Mouse (Mus musculus): ENCODE data around the gene Hmgb1. TPM values are rescaled to one million over a fixed set of nuclear protein-coding genes. Genes with fewer than 3 reads are reported as not detected.

The Hmgb1 gene
- polyA plus RNA-seq, 1 experiment from 2014 or later = 2,008 TPM

DNA sequence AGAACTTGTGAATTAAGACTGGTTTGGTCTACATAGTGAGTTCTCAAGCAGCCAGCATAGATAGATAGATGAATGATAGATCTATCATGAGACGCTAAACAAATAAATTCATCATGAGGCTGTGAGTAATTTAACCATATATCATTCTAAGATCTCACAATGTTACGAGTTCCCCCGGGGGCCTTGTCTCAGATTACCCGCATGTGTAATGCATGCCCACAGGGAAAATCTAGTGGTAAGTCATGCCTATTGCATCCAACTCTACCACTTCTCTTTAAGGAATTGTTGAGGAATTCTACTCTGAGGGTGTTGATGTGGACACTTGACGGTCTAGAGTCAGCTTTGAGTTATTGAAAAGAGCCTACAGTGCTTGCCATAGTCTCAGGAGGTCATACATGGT is 22.0 kb upstream of the Hmgb1 start:
- WGBS = 90% methylated on average over 5 of the region's 5 CpGs
- no peak for DNase-seq
- Histone ChIP-seq H3K4me3 (ENCODE audit: low read depth, low read length) (no peak overlapping the region), H3K4me2 (no peak overlapping the region), H3K27me3 (ENCODE audit: insufficient read depth, low read length) (no peaks in the 10 kb centered on the region), H3K4me1 (ENCODE audit: insufficient read depth) (no peaks in the 10 kb centered on the region), H3K36me3 (ENCODE audit: insufficient read depth) (peaks cover 89% of the 10 kb centered on the region), H3K9ac (no peak overlapping the region), H3K9me3 (ENCODE audit: low read depth, low read length) (no peaks in the 10 kb centered on the region), H3K27ac (ENCODE audit: low read depth) (no peak overlapping the region)
- ATAC-seq (ENCODE audit: insufficient read depth) = no peak
- TF ChIP-seq CTCF (IDR thresholded peaks at IDR 0.05; ENCODE audit: low read depth) = no peak

DNA sequence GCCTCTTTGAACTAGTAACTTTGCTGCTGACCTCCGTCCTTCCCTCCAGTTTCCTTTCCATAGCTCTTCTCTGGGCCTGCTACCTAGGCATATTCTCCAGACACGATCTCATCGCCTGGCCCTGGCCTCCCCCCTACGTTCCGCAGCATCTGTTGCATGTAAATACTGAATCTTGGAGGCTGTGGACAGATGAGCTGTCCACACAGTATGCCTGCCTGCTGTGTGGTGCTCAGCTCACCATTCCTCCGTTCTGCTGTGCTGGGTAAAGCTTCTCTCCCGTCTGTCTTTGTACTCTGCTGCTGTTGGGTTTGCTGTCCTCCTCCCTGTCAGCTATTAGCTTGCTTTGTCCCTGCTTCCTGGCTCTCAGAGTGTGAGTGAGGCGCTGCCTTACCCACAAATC is 21.0 kb upstream of the Hmgb1 start:
- Histone ChIP-seq H3K4me3 (ENCODE audit: low read depth, low read length) (no peak overlapping the region), H3K36me3 (ENCODE audit: insufficient read depth) (peaks cover 85% of the 10 kb centered on the region), H3K4me2 (no peak overlapping the region), H3K9ac (no peak overlapping the region), H3K9me3 (ENCODE audit: low read depth, low read length) (no peaks in the 10 kb centered on the region), H3K27me3 (ENCODE audit: insufficient read depth, low read length) (no peaks in the 10 kb centered on the region), H3K27ac (ENCODE audit: low read depth) (no peak overlapping the region), H3K4me1 (ENCODE audit: insufficient read depth) (no peaks in the 10 kb centered on the region)
- ATAC-seq (ENCODE audit: insufficient read depth) = no peak
- no peak for DNase-seq
- no peak for TF ChIP-seq CTCF (IDR thresholded peaks at IDR 0.05; ENCODE audit: low read depth)
- 71% methylated on average over 8 of the region's 8 CpGs for WGBS

DNA sequence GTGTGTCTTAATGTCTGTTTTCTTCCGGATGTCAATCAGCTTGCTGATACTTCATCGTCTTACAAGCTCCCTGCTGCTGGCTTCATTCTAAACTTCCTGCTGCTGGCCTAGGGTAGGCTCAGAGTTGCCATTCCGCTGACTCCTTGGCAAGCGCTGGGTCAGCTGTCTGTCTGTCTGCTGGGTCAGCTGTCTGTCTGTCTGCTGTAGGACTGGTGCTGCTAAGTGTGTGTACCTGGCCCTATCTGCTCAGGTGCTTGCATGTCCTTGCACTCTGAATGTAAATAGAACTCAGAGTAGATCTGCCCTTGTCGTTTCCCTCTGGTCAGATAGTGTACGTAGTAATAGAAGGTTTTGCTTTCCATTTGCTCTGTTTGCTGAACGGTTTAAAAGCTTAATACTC is 20.5 kb upstream of the Hmgb1 start:
- H3K4me3 ChIP-seq (ENCODE audit: low read depth, low read length) = no peak overlapping the region
- ATAC-seq (ENCODE audit: insufficient read depth) (no peak), DNase-seq (no peak)
- H3K36me3 ChIP-seq (ENCODE audit: insufficient read depth) = peaks cover 80% of the 10 kb centered on the region
- TF ChIP-seq CTCF (IDR thresholded peaks at IDR 0.05; ENCODE audit: low read depth) = no peak
- no peaks in the 10 kb centered on the region for H3K27me3 ChIP-seq (ENCODE audit: insufficient read depth, low read length)
- 87% methylated on average over 7 of the region's 7 CpGs for WGBS
- no peaks in the 10 kb centered on the region for H3K9me3 ChIP-seq (ENCODE audit: low read depth, low read length)
- no peaks in the 10 kb centered on the region for H3K4me1 ChIP-seq (ENCODE audit: insufficient read depth)
- H3K9ac ChIP-seq = no peak overlapping the region
- H3K27ac ChIP-seq (ENCODE audit: low read depth) = no peak overlapping the region
- no peak overlapping the region for H3K4me2 ChIP-seq

DNA sequence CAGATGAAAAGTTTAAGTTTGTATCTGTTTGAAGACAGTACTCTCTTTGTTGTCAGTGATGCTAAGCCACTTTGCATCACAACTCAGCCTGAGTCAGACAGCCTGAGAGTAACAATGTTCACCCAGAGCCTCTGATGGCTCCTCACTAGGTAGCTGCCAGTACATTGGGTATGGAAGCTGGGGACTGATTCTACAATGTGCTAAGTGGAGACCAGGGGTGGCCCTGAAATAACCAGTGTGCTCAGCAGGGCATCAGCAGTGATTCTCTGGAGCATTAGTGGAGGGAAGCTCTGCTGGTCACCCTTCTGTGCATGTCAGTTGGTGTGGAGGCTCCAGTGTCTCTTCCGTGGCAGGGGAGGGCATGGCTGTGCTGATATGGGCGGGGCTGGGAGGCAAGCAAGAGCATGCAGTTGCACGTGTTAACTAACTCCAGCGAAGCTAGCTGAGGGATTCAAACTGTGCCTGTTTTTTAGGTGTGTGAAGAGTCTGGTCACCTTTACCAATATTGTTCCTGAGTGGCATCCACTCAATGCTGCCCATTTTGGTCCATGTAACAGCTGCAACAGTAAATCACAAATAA is 19.6 kb upstream of the Hmgb1 start:
- WGBS = 81% methylated on average over 4 of the region's 4 CpGs
- TF ChIP-seq CTCF (IDR thresholded peaks at IDR 0.05; ENCODE audit: low read depth) = no peak
- Histone ChIP-seq H3K4me2 (no peak overlapping the region), H3K27me3 (ENCODE audit: insufficient read depth, low read length) (no peaks in the 10 kb centered on the region), H3K4me3 (ENCODE audit: low read depth, low read length) (no peak overlapping the region), H3K4me1 (ENCODE audit: insufficient read depth) (no peaks in the 10 kb centered on the region), H3K27ac (ENCODE audit: low read depth) (no peak overlapping the region), H3K9me3 (ENCODE audit: low read depth, low read length) (no peaks in the 10 kb centered on the region), H3K9ac (no peak overlapping the region), H3K36me3 (ENCODE audit: insufficient read depth) (peaks cover 80% of the 10 kb centered on the region)
- no peak for DNase-seq
- no peak for ATAC-seq (ENCODE audit: insufficient read depth)

DNA sequence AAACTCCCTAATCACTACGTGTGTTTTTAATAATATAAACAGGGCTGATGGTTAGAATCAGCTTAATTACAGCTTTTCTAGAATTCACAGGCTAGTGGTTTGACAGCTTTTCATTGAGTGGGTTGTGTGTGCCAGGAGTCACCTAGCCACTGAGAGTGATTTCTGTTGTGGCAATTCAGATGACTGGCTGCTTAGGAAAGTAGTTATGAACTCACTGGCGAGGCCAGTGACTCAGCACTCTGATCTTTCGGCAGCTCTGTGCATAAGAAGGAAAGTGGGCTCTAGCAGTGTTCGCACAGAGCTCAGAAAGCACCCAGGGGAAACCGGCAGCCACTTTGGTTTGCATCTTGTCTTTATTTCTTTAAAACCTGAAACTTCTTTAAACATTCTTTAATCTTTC is 18.7 kb upstream of the Hmgb1 start:
- no peak for TF ChIP-seq CTCF (IDR thresholded peaks at IDR 0.05; ENCODE audit: low read depth)
- H3K4me1 ChIP-seq (ENCODE audit: insufficient read depth) = no peaks in the 10 kb centered on the region
- ATAC-seq (ENCODE audit: insufficient read depth) = no peak
- DNase-seq = no peak
- H3K9ac ChIP-seq = no peak overlapping the region
- H3K9me3 ChIP-seq (ENCODE audit: low read depth, low read length) = no peaks in the 10 kb centered on the region
- peaks cover 84% of the 10 kb centered on the region for H3K36me3 ChIP-seq (ENCODE audit: insufficient read depth)
- H3K27me3 ChIP-seq (ENCODE audit: insufficient read depth, low read length) = no peaks in the 10 kb centered on the region
- H3K27ac ChIP-seq (ENCODE audit: low read depth) = no peak overlapping the region
- no peak overlapping the region for H3K4me2 ChIP-seq
- no peak overlapping the region for H3K4me3 ChIP-seq (ENCODE audit: low read depth, low read length)
- 74% methylated on average over 5 of the region's 5 CpGs for WGBS

DNA sequence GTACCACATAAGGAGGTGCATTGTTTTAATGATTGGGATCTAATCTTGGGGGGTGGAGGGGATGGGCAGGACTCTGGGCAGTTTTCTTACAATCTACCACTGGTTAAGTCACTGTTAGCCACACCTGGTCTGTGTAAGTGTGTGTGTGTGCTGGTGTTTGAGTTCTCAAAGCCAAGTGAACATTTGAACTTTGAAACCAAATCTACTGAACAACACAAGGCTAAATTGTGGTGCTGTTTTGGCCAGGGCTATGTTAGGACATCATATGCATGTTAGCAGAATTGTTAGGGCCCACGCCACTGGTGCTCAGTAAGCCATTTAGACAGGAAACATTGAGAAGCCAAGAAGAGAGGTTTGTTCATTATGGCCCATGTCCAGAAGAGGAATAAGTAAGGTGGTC is 14.5 kb upstream of the Hmgb1 start:
- Histone ChIP-seq H3K4me1 (ENCODE audit: insufficient read depth) (no peaks in the 10 kb centered on the region), H3K9me3 (ENCODE audit: low read depth, low read length) (no peaks in the 10 kb centered on the region), H3K27ac (ENCODE audit: low read depth) (no peak overlapping the region), H3K4me2 (no peak overlapping the region), H3K27me3 (ENCODE audit: insufficient read depth, low read length) (no peaks in the 10 kb centered on the region), H3K9ac (no peak overlapping the region), H3K36me3 (ENCODE audit: insufficient read depth) (peaks cover 81% of the 10 kb centered on the region), H3K4me3 (ENCODE audit: low read depth, low read length) (no peak overlapping the region)
- ATAC-seq (ENCODE audit: insufficient read depth) (no peak), DNase-seq (no peak)
- WGBS = 84% methylated on average over 1 of the region's 1 CpGs
- no peak for TF ChIP-seq CTCF (IDR thresholded peaks at IDR 0.05; ENCODE audit: low read depth)

DNA sequence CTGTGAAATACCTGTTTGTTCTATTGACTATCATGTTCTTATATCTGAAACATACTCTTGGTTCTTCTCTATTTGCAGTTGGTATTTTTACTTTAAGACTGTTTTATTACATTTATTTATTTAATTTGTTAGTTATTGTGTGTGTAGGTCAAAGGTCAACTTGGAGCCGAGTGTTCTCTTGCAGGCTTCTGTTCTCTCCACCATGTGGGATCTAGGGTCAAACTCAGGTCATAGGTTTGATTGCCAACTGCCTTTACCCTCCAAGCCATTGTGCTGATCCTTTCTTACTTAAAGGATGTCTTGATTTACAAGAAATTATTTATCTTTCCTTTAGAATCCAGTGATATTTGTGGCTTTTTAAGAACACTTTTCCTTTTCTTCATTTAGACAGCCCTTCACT is 12.3 kb upstream of the Hmgb1 start:
- 10% methylated on average over 1 of the region's 1 CpGs for WGBS
- Histone ChIP-seq H3K4me3 (ENCODE audit: low read depth, low read length) (no peak overlapping the region), H3K9me3 (ENCODE audit: low read depth, low read length) (no peaks in the 10 kb centered on the region), H3K36me3 (ENCODE audit: insufficient read depth) (peaks cover 77% of the 10 kb centered on the region), H3K27me3 (ENCODE audit: insufficient read depth, low read length) (no peaks in the 10 kb centered on the region), H3K4me1 (ENCODE audit: insufficient read depth) (no peaks in the 10 kb centered on the region), H3K9ac (no peak overlapping the region), H3K27ac (ENCODE audit: low read depth) (no peak overlapping the region), H3K4me2 (no peak overlapping the region)
- no peak for DNase-seq
- TF ChIP-seq CTCF (IDR thresholded peaks at IDR 0.05; ENCODE audit: low read depth) = no peak
- ATAC-seq (ENCODE audit: insufficient read depth) = no peak

DNA sequence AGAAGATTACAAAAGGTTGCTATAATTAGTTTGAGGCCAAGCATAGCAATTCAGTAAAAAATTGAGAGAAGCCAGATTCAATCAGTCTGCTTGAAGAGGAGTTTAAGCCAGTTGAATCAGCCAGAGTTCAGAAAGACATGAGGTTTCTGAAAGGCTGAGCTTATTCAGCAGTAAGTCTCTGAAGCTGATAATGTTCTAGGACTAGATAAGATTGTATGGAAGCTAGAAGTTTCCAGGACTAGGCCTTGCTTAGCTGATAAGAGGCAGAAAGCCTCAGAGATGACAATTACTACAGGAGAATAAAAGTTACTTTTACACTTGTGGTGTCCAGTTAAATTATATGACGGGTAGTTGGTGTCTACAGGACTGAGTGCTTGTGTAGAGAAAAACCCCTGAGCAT is 5.9 kb upstream of the Hmgb1 start:
- Histone ChIP-seq H3K27me3 (ENCODE audit: insufficient read depth, low read length) (no peaks in the 10 kb centered on the region), H3K9me3 (ENCODE audit: low read depth, low read length) (no peaks in the 10 kb centered on the region), H3K27ac (ENCODE audit: low read depth) (no peak overlapping the region), H3K4me3 (ENCODE audit: low read depth, low read length) (no peak overlapping the region), H3K4me1 (ENCODE audit: insufficient read depth) (peaks cover 5% of the 10 kb centered on the region; the same call in 1 of the 2 replicates), H3K9ac (no peak overlapping the region), H3K4me2 (no peak overlapping the region), H3K36me3 (ENCODE audit: insufficient read depth) (peaks cover 64% of the 10 kb centered on the region)
- WGBS = 93% methylated on average over 1 of the region's 1 CpGs
- TF ChIP-seq CTCF (IDR thresholded peaks at IDR 0.05; ENCODE audit: low read depth) = no peak
- DNase-seq (no peak), ATAC-seq (ENCODE audit: insufficient read depth) (no peak)

Data from lung, embryonic 14.5 days (tissue).